Mouse (Mus musculus) spleen, adult 2 months (tissue): ENCODE results near the gene Doc2a.

Experiments
- CTCF ChIP-seq: fragments of 200-500 bp; IDR thresholded peaks from 2 replicates; pipeline ENCODE4 v1.5.1; 2011; ENCODE audit warnings: mild to moderate bottlenecking, inconsistent platforms; ENCODE audit not compliant: insufficient read depth, insufficient read length, insufficient replicate concordance; ENCODE audit errors: extremely low read depth
- POLR2A ChIP-seq: fragments of 200-500 bp; IDR thresholded peaks from 2 replicates; pipeline ENCODE4 v1.6.1; 2011; ENCODE audit warnings: low read depth, low read length, inconsistent platforms

GRCm38 (mm10) chr7:126803181-126803580, 44.0 kb upstream of the Doc2a start:
- TF ChIP-seq POLR2A (no peak), CTCF (no peak)
